Mouse (Mus musculus) layer of hippocampus, postnatal 36 days (tissue): ENCODE measurements at regions not wholly inside any gene's neighbourhood (a gene's known extent, or its start where the extent isn't known, plus 50 kb on each side); places are given as distances from the start of the nearest gene placed in this dataset.

Experiments
- DNase-seq, 2 experiments: peaks; one replicate each; pipeline ENCODE4 v3.0.0; 2022

DNA sequence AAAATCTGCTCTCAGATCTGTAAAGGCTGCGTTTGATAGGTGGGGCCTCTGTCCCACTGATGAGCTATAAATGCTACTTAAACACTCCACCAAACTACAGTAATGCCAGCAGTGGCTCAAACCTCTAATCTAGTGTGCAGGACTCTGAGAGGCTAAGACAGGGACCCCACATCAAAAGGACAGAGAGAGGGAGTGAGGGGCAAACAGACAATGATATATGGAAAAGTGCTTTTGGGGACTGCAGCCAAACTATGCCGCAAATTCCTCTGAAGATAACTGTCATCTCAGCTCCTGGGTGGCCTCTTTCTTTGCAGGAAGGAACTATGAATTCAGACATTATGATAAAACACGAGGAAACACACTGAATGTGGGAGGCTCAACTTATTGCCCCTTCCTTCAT is 138.9 kb upstream of the Ddit4l start:
- DNase-seq: no peak

- no peak for DNase-seq
Observed at GRCm38 (mm10) chr3:137482971-137483370, 138.4 kb upstream of the Ddit4l start.

GRCm38 (mm10) chr3:137489592-137489991 is 131.8 kb upstream of the Ddit4l start:
- DNase-seq: no peak

DNA sequence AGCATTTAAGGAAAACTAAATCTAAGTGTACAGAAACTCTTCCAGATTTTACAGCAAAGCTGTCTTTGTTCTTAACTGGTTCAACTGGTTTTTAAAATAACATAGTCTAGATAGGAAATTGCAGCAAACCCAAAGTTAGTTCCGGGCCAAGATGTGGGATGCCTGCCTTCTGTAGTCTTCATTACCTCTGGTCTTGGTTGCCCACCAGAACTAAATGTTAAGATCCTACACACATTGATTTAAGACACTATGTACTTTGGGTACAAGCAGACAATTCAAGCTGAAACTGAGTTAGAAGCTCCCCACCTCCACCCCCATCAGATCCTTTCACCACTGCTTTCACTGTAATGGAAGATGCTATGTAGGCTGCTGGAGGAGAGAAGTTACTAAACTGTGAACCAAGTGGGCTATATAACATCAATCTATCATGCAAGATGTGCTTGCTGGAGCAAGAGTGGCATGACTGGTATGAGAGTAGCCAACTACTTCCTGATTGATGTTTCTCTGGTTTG is 129.8 kb upstream of the Ddit4l start:
- no peak for DNase-seq

DNA sequence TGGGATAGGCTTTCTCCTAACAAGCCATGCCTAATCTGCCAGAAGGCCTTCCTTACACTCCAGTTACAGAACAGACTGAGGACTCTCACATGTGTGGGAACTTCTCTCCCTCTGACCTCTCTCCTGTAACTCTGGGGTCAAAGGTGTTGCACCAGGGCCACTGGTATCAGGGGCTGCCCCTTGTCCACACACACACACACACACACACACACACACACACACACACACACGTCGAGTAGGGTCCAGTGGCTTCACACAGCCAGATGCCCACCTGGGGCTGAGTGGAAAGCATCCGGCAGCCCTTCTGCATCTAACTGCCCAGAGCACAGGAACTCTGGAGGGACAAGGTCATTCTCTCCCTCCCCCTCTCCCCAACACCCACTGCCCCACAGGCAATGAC is 123.1 kb upstream of the Ddit4l start:
- DNase-seq: no peak

- no peak for DNase-seq
Observed at GRCm38 (mm10) chr3:137511283-137511682, 110.1 kb upstream of the Ddit4l start.

GRCm38 (mm10) chr3:137512411-137512810 is 109.0 kb upstream of the Ddit4l start:
- no peak for DNase-seq

DNA sequence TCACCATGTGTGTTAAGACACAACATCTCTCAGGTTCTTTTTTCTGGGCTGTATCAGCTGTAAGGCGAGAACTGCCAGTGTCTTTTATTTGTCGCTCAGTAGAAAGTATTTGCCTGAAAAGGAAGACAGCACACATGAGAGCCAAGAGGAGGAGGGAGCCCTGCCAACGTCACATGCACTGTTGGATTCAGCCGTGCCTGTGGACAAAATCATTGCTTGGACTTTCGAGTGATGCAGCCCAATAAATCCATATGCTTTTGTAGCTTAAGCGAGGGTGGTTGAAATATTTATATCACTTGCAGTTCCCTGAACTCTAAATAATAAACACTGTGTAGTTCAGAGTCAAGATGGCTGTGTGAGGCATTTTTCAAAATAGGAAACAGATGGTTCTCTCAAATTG is 108.4 kb upstream of the Ddit4l start:
- peak; percentile 46 to 56 for DNase-seq

DNA sequence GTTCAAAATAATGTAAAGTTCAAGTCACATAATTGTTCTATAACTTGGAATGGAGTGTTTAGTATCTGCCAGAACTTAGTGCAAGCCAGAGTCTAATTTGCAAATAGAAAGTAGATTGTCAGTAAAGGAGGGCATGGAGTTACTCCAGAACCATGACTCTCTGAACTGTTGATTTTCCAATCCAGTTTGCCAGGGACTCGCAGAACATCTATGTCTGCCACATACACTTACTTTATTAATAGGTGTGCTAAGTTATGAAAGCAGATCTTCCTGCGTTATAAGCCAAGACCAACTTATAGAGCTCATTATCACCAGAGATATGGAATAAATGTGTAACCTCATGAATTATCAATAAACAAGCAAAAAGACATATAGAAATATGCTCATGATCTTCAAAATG is 107.2 kb upstream of the Ddit4l start:
- no peak for DNase-seq

- no peak for DNase-seq
Observed at GRCm38 (mm10) chr3:137517433-137517832, 104.0 kb upstream of the Ddit4l start.

GRCm38 (mm10) chr3:137520191-137520590 is 101.2 kb upstream of the Ddit4l start:
- no peak for DNase-seq

DNA sequence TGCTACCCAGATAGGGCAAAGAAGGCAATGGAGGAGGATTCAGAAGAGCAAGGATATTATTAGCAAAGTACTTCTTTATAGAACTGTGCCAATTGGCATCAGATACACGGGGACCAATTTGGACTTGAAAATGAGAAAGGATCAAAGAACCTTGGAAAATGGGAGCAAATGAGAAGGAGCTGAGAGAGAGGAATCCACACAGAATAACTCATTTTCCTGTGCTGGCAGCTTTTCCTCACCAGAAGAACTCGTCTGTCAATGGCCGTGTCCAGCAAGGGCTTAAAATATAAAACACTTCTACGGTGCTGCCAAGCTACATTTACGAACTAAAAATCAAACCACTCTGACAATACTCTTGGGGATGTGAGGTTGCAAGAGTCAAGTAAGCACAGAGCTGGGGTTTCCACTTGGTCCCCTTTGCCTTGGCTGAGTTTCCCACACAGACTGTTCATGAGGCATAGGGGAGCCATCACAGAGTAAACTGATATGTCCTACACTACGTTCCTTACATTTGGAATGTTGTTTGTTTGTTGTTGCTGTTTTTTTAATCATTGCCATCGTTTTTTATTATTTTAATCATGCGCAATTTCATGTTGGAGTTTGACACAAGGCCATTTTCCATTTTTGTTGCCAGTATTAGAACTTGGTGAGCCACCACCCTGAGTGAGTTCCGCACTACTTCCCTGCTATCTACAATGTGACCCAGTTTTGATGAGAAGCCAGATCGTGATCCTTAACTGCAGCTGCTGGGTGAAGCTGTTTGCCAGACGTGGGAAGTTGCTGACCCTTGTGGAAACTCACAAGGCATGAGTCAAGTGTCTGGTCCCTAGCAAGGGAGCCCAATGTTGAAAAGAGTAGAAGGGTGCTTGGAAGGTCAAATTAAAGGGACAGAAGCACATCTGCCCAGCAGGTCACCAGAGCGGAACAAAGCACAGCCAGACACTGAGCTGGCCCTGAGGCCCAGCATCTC is 95.5 kb upstream of the Ddit4l start:
- no peak for DNase-seq

GRCm38 (mm10) chr3:137529592-137529960 is 91.8 kb upstream of the Ddit4l start:
- no peak for DNase-seq

- DNase-seq: no peak
Observed at GRCm38 (mm10) chr3:137529961-137530609, 91.3 kb upstream of the Ddit4l start.

DNA sequence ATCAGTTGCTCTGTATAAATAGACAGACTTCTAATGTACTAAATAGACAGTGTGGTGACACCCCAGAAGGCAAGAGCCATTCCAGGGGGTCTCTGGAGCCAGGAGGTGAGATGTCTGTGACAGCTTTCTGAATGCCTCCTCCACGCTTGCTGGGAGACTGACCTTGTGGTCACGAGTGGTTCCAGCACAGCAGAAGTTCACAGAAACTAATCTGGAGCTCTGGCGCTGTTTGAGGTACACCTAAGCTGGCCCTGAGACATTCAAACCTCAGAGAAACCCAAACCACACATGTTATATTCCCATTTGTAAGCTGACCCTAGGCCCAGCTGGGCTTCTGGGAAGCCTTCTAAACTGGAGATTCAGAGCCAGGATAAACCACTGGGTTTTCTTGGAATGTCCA is 79.7 kb upstream of the Ddit4l start:
- DNase-seq: no peak

- DNase-seq: no peak
Observed at GRCm38 (mm10) chr3:137542343-137542742, 79.1 kb upstream of the Ddit4l start.

DNA sequence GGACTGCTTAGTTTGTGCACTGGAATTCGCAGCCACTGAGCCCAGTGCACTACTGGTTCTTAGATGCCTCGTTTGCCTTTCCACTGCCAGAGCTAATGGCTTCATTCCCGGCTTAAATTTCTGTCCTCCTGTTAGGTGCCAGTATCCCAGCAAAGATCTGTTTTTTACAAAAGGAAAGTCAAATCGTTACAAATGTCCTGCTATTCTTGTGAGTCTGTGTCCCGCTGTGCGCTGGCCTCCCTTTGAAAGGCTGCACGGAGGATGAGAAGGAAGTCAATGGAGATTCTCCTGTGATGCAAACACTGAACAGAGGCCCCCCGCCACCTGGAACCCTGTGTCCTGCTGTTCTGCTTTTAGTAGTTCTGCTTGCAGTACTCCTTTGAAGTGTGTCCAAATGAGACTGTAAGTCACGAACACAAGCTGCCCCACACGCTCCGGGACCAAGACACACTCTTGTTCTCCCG is 74.0 kb upstream of the Ddit4l start:
- DNase-seq: peak; percentile 9 to 23

DNA sequence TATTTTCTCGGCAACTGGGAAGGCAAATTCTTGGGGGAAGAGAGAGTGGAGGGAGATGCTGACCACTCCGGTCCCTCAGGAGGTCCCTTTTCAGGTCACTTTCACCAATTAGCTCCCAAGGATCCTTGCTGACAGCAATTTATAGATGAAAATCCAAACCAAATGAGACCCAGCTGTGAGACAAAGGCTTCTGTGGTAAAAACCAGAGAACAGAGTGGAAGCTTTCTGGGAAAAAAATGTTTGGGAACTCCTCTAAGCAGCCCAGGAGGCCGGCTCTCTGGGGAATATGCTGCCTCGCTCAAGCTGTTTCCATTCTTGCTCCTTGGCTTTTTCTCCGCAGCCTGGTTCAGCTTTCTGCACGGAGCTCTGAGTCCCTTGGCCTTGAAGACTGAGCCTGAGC is 73.5 kb upstream of the Ddit4l start:
- no peak for DNase-seq

DNA sequence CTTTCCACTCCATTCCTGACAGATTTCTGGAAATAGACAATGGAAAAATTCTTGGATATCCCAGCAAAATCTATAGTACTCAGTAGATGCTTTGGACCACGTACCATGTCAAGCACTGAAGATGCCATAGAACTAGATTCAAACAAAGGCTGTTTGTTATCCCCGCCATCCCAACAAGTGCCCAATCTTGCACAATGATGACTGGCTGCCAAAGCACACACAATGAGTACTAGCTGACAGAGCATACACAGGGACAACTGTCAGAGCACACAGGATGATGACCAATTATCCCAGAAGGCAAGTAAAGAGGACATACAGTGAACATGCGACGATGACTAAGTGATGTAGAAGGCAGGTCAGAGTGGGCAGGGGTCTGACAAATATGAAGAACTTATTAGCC is 70.7 kb upstream of the Ddit4l start:
- DNase-seq: no peak

DNA sequence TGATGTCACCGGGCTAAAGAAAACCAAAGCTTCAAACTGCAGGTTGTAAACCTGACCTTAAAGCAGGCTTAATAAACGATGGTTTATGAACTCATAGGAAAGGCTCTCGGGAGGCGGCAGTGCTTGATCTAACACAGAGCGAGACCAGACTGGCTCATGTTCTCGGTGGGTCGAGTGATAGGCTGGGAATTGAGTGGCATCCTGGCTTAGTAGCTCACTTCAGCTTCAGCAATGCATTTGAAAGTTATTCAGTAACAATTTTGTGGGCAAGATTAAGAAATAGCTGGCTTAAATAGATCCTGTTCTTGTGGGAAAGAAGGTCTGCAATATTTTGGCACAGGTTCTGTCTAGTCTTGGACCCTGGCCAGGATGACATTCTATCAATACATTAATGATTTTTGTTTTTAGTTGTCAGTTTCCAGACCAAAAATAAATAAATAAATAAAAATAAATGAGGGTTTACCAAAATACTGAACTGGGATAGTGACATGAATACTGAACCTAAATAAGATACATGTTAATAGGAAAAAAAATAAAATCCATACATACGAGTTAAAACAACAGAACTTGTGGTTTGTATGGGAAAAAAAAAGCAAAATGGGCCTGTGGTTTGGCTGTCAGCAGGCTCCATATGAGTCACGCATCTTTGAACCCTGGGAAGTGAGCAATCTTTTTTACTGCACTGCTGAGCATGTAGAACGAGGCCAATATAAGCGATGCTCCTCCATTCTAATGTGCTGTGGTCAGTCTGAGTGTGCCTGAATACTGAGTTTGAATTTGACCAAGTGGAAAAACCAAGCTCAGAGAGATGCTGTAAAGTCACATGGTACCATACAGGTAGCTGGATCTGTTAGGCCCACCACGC is 68.7 kb upstream of the Ddit4l start:
- no peak for DNase-seq

DNA sequence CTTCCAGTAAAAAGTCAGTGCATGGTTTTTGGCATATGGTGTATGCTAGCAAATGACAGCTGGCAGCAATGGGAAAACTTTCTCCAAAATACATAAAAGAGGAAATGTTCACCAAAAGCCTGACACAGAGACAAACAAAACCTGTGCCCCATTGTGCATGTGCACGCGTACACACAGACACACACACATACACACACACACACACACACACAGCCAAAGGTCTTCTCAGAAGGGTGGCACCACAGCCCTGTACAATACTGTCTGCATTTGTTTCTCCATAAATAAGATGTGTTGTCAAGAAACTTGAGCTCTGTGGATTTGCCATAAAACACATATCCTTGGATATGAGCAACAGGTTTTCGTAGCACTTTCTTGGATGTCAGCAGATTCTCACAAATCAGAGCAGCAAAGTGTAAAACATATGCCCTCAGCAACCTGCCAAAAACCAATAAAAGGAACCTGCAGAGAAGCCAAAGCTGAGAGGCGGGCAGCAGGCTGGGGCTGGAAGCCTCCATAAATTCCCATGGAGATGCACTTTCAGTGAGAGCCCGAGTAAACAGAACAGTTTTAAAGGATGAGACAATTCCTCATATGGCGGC is 60.5 kb upstream of the Ddit4l start:
- DNase-seq: peak; percentile 65 to 66

DNA sequence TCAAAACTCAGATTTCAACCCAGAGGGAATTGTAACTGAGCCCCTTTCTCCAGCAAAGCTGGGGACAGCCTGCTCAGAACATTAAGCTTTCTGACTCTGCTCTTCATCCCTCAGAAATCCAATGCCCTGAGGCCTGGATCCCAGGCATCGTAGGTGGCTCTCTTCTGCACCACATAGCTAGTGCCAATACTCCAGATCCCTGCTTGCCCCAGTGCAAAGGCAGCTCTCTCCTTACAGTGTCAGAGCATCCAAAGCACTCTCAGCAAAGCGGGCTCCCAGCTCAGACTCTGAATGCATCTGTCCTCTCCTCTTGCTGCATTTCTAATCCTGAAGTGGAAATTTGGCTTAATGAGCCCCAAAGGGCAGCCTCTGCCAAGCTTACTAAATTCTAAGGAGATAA is 59.4 kb upstream of the Ddit4l start:
- DNase-seq: peak in 1 of 2 experiments; percentile 13
